Mouse (Mus musculus) embryonic facial prominence, embryonic 10.5 days (tissue): ENCODE data around the gene Golim4. TPM values are rescaled to one million over a fixed set of nuclear protein-coding genes. Genes with fewer than 3 reads are reported as not detected.

Experiments
- DNase-seq: peaks from one replicate; pipeline ENCODE4 v3.0.0-alpha.2; 2017; ENCODE audit warnings: low spot score
- H3K27ac ChIP-seq: fragments of 300-500 bp; sonication (generic); replicated peaks from 2 replicates; pipeline ENCODE4 v1.5.1; 2016; ENCODE audit warnings: mild to moderate bottlenecking
- H3K27me3 ChIP-seq: fragments of 300-500 bp; sonication (generic); replicated peaks from 2 replicates; pipeline ENCODE4 v1.6.1; 2016; ENCODE audit warnings: low read depth, mild to moderate bottlenecking; ENCODE audit not compliant: poor library complexity, severe bottlenecking
- H3K36me3 ChIP-seq: fragments of 300-500 bp; sonication (generic); replicated peaks from 2 replicates; pipeline ENCODE4 v1.6.1; 2016; ENCODE audit warnings: mild to moderate bottlenecking, moderate library complexity
- H3K4me1 ChIP-seq: fragments of 300-500 bp; sonication (generic); 2 replicates; pipeline ENCODE4 v1.6.1; 2016
- H3K4me3 ChIP-seq: fragments of 300-500 bp; sonication (generic); 2 replicates; pipeline ENCODE4 v1.5.1; 2016; ENCODE audit warnings: mild to moderate bottlenecking, moderate library complexity
- H3K9me3 ChIP-seq: fragments of 300-500 bp; sonication (generic); 2 replicates; pipeline ENCODE4 v1.6.1; 2016; ENCODE audit warnings: mild to moderate bottlenecking
- WGBS: fragments of 180-500 bp; shearing (Covaris S2); methylation state at CpG from one replicate; pipeline ENCODE4 v1.1.7; 2016; 5-methylcytosine and 5-hydroxymethylcytosine counted together
- polyA plus RNA-seq: library from polyadenylated mRNA; unstranded; fragments of >200 nt; fragmentation: Nextera tagmentation; extraction: Ambion mirVana; gene quantifications from 2 replicates; pipeline ENCODE4 v1.2.1, GENCODE M21; 2016

Gene Golim4
- polyA plus RNA-seq, 1 experiment from 2014 or later: 51.0 TPM

- H3K9me3 ChIP-seq: 0 out of 2 replicates have a peak, but pooled peaks cover 6% of the 10 kb centered on the region
- peaks cover 46% of the 10 kb centered on the region for H3K36me3 ChIP-seq
- WGBS: 72% methylated on average over 2 of the region's 2 CpGs
- no peak overlapping the region for H3K4me3 ChIP-seq
- no peak for DNase-seq
- H3K4me1 ChIP-seq: peaks cover 9% of the 10 kb centered on the region
- H3K27me3 ChIP-seq: no peaks in the 10 kb centered on the region
- no peak overlapping the region for H3K27ac ChIP-seq
Measured at GRCm38 (mm10) chr3:75948541-75949095, 8.1 kb downstream of the Golim4 start.

GRCm38 (mm10) chr3:75948003-75948402 is 8.7 kb downstream of the Golim4 start:
- H3K27ac ChIP-seq: no peak overlapping the region
- no peak for DNase-seq
- 0 out of 2 replicates have a peak, but pooled peaks cover 6% of the 10 kb centered on the region for H3K9me3 ChIP-seq
- H3K4me3 ChIP-seq: no peak overlapping the region
- whole genome bisulfite sequencing: 90% methylated on average over 1 of the region's 1 CpGs
- no peaks in the 10 kb centered on the region for H3K27me3 ChIP-seq
- peaks cover 7% of the 10 kb centered on the region for H3K4me1 ChIP-seq
- peaks cover 46% of the 10 kb centered on the region for H3K36me3 ChIP-seq

- peak; percentile 16 for DNase-seq
- H3K27ac ChIP-seq: no peak overlapping the region
- H3K27me3 ChIP-seq: no peaks in the 10 kb centered on the region
- peaks cover 12% of the 10 kb centered on the region for H3K4me1 ChIP-seq
- H3K4me3 ChIP-seq: no peak overlapping the region
- 0 out of 2 replicates have a peak, but pooled peaks cover 6% of the 10 kb centered on the region for H3K9me3 ChIP-seq
- peaks cover 28% of the 10 kb centered on the region for H3K36me3 ChIP-seq
- 66% methylated on average over 12 of the region's 12 CpGs for WGBS
Measured at GRCm38 (mm10) chr3:75942303-75943060, 14.3 kb downstream of the Golim4 start.

DNA sequence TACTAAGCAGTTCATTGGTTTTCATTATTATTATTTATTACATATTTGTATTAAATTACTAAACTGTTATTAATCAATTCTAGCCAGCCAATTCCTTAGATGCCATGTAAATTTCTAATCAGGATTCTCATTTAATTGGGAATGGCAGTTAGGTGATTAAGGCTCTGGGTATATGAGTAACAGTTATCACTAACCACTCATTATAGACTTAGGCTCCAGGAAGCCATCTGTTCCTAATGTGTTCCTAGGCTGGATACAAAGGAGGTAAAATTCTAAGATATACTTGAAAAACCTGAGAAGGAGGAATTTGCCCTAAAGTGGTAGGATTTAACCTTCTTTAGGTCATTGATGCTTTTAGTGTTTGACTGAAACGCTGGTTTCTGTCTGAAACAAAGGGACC is 14.9 kb downstream of the Golim4 start:
- Histone ChIP-seq H3K4me1 (peaks cover 12% of the 10 kb centered on the region), H3K27me3 (no peaks in the 10 kb centered on the region), H3K9me3 (0 out of 2 replicates have a peak, but pooled peaks cover under 1% of the 10 kb centered on the region), H3K27ac (no peak overlapping the region), H3K4me3 (no peak overlapping the region), H3K36me3 (peaks cover 21% of the 10 kb centered on the region)
- 31% methylated on average over 1 of the region's 1 CpGs for WGBS
- DNase-seq: no peak

DNA sequence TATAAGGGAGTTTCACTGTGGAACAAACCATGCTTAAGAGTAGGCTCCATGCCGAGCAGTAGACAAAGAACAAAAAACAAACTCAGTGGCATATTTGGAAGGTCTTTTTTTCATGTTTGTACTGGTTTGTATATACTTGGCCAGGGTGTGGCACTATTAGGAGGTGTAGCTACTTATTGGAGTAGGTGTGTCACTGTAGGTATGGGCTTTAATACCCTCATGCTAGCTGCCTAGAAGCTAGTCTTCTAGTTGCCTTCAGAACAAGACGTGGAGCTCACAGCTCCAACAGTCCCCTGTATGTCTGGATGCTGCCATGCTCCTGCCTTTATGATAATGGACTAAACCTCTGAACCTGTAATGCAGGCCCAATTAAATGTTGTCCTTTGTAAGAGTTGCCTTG is 20.6 kb downstream of the Golim4 start:
- Histone ChIP-seq H3K9me3 (peaks cover 10% of the 10 kb centered on the region; the same call in 1 of the 2 replicates), H3K4me3 (no peak overlapping the region), H3K27me3 (no peaks in the 10 kb centered on the region), H3K36me3 (peaks cover 38% of the 10 kb centered on the region), H3K27ac (no peak overlapping the region), H3K4me1 (no peaks in the 10 kb centered on the region)
- WGBS: 95% methylated on average over 2 of the region's 2 CpGs
- no peak for DNase-seq

DNA sequence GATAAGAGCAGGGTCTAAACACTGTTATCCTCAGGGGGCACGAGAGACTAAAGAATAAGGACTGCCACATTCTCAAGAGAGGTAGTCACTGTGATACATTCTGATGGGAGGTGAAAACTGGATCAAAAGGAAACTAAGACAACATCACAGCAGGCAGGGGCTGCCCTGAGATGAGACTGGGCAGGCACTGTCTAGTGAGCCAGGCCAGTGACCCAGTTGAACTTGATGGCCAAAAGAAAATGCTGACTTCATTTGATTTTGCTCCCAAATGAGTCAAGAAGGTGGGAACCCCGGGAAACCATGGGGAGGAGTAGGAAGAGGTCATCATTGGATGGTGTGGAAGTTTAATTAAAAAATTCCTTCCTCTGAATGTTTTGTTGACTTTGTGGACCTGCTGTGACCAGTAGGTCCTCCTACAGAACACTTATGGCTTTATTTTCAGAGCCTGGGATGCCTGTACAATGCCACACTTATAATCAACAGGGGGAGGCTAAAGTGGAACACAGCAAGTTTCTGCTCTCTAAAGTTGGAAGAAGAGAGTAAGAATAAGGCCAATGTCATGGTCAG is 26.0 kb downstream of the Golim4 start:
- no peak overlapping the region for H3K4me3 ChIP-seq
- WGBS: 87% methylated on average over 2 of the region's 2 CpGs
- 0 out of 2 replicates have a peak, but pooled peaks cover 4% of the 10 kb centered on the region for H3K4me1 ChIP-seq
- no peaks in the 10 kb centered on the region for H3K27me3 ChIP-seq
- H3K36me3 ChIP-seq: peaks cover 35% of the 10 kb centered on the region
- H3K9me3 ChIP-seq: peaks cover 10% of the 10 kb centered on the region; the same call in 1 of the 2 replicates
- DNase-seq: no peak
- H3K27ac ChIP-seq: no peak overlapping the region

DNA sequence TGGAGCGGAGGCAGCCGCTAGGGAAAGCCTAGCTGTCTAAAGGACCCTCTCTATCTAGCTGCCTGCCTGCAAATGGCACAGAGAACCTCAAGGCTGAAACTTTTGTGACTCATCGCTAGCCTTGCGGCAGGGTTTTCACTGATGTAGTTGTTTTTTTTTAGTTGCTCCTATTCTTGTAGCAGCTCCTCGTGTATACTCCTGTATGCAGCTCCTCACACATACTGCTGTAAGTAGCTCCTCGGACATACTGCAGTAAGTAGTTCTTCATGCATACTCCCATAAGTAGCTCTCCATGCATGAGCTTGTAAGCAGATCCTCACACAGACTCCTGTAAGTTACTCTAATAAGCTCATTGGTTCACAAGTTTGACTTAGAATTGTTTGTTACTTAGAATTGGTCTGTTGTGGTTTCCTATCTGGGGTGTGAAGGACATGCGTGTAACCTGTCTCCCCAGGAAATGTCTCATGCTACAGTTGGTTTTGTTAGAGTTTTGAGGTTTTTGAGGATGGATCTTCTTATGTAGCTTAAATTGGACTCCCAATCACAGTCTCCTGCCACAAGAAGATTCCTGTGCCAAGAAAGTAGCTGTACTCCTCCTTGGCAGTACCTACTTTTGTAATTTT is 26.7 kb downstream of the Golim4 start:
- WGBS: 96% methylated on average over 7 of the region's 7 CpGs
- Histone ChIP-seq H3K36me3 (peaks cover 28% of the 10 kb centered on the region), H3K27me3 (no peaks in the 10 kb centered on the region)

DNA sequence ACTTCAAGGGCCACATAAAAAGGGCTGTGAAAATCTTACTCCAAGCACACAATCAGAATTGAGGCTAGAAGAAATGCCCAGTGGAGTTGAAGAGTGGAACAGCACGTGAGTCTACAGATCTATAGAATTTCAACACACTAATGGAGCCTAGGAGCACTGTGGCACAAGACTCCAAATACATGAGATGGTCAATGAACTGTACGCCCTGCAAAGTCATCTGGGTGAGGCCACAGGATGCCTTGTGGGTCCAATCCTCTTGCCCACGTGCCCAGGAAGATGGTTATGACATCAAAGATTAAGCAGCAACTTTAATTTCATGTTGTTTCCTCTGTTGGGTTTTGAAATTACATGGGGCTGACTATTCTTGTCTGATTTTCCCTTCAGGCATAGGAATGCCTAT is 30.4 kb downstream of the Golim4 start:
- WGBS: 75% methylated on average over 3 of the region's 3 CpGs

More for the DNA sequence above, 26.7 kb downstream of the Golim4 start:
- DNase-seq: no peak
- H3K4me1 ChIP-seq: 0 out of 2 replicates have a peak, but pooled peaks cover 4% of the 10 kb centered on the region
- no peak overlapping the region for H3K4me3 ChIP-seq
- H3K27ac ChIP-seq: no peak overlapping the region
- H3K9me3 ChIP-seq: peaks cover 10% of the 10 kb centered on the region; the same call in 1 of the 2 replicates

DNA sequence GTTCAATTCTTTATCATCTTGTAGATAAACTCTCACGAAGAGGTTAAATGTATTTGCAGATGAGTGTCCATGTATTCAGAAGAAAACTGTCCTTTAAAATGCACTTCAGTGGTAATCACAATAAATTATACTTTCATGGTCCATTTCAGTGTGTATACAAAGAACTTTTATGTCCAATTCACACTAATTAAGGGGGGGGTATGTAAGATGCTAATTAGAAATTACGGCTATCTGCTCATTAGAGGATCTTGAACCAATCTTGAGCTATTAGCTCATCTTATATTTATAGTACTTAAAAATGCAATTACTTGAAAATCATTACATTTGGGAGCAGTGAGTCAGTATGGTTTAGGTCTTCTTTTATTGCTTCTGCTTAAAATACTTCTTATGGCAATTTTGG is 31.6 kb downstream of the Golim4 start:
- WGBS: 83% methylated on average over 2 of the region's 2 CpGs
- Histone ChIP-seq H3K27ac (no peak overlapping the region), H3K4me3 (no peak overlapping the region), H3K36me3 (no peaks in the 10 kb centered on the region), H3K4me1 (0 out of 2 replicates have a peak, but pooled peaks cover 4% of the 10 kb centered on the region), H3K27me3 (no peaks in the 10 kb centered on the region), H3K9me3 (no peaks in the 10 kb centered on the region)
- DNase-seq: no peak

More for the DNA sequence above, 30.4 kb downstream of the Golim4 start:
- H3K4me3 ChIP-seq: no peak overlapping the region
- no peaks in the 10 kb centered on the region for H3K36me3 ChIP-seq
- no peaks in the 10 kb centered on the region for H3K9me3 ChIP-seq
- H3K27me3 ChIP-seq: no peaks in the 10 kb centered on the region
- H3K27ac ChIP-seq: no peak overlapping the region
- no peak for DNase-seq
- 0 out of 2 replicates have a peak, but pooled peaks cover 4% of the 10 kb centered on the region for H3K4me1 ChIP-seq

DNA sequence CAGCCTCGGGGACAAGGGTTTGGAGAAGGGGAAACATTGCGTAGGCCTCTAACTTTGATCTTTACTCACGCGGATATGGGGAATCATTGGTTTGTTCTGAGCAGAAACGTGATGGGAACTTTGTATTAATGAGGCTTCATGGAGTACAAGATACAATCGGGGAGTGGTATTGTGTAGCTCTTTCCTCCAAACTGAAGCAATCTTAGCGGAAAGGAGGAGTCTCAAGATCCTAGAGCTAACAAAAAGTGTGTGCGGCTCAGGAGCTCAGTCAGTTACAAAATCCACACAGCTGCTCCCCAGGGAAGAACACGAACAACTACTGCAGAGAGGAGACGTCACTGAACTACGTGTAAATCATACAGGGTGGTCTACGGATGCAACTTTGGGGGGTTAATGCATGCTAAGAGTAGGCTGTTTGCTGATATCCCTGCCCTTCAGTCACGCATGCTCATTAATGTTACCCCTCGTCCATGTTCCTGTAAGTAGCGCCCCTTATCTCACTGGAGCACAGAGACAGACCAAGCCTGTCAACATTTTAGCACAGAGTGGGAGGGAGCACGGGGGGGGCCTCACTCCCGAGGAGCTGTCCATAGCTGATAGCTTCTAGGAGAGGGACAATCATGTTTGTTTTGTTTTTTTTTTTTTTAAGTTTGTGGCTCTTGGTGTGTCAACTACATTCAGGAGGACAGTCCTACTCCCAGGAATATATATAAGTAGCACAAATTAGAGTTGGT is 38.8 kb downstream of the Golim4 start:
- Histone ChIP-seq H3K27me3 (no peaks in the 10 kb centered on the region), H3K27ac (no peak overlapping the region), H3K4me1 (peaks cover 1% of the 10 kb centered on the region; the same call in 1 of the 2 replicates), H3K9me3 (no peaks in the 10 kb centered on the region), H3K36me3 (no peaks in the 10 kb centered on the region), H3K4me3 (no peak overlapping the region)
- WGBS: 88% methylated on average over 17 of the region's 17 CpGs
- no peak for DNase-seq

DNA sequence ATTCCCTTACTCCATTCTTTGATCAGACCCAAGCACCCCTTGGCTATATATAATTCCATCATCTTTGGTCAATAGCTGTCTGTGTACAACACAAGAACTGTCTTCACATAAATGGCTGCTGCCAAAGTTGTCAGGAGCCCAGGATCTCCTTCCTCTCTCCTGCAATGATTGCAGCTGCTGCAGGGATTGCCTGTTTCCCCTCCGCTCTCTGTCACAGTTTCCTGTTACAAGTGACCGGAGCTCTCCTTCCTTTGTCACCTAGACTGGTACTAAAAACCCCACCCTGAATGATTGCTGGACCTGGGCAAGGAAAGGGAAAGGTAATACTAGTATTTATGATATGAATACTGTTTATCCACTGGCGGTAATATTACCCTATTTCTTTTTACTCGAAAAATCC is 44.0 kb downstream of the Golim4 start:
- no peak overlapping the region for H3K27ac ChIP-seq

DNA sequence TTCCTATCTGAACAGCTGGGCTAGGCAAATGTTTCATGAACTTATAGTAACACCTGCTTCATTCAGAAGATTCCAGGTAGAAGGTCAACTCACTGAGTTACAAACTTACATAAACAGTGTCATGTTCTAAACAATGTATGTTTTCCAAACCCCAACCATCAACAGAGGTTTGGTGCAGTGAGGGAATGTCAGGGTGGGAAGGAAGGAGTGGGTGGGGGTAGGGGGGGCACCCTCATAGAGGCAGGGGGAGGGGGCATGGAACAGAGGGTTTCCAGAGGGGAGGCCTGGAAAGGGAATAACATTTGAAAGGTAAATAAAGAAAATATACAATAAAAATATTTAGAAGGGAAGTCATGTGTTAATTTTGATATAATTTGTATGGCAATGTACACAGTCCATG is 46.0 kb downstream of the Golim4 start:
- Histone ChIP-seq H3K27me3 (no peaks in the 10 kb centered on the region), H3K9me3 (no peaks in the 10 kb centered on the region), H3K36me3 (peaks cover 13% of the 10 kb centered on the region), H3K27ac (no peak overlapping the region), H3K4me1 (peaks cover 4% of the 10 kb centered on the region; the same call in 1 of the 2 replicates), H3K4me3 (no peak overlapping the region)
- no peak for DNase-seq

More for the DNA sequence above, 44.0 kb downstream of the Golim4 start:
- DNase-seq: no peak
- no peaks in the 10 kb centered on the region for H3K9me3 ChIP-seq
- H3K36me3 ChIP-seq: no peaks in the 10 kb centered on the region
- no peaks in the 10 kb centered on the region for H3K27me3 ChIP-seq
- no peak overlapping the region for H3K4me3 ChIP-seq
- peaks cover 4% of the 10 kb centered on the region; the same call in 1 of the 2 replicates for H3K4me1 ChIP-seq
- 81% methylated on average over 4 of the region's 4 CpGs for WGBS
